Mouse (Mus musculus) G1E (cell line): ENCODE data around the gene Stard3.

Experiments used
- CTCF ChIP-seq: IDR thresholded peaks from 2 replicates; pipeline ENCODE4 v1.5.1; 2012; ENCODE audit warnings: low read depth, low read length, inconsistent platforms, mixed read lengths
- GATA1 ChIP-seq: IDR thresholded peaks from 2 replicates; pipeline ENCODE4 v1.6.1; 2012; ENCODE audit warnings: borderline replicate concordance, low read length, inconsistent platforms, mixed read lengths
- POLR2AphosphoS5 ChIP-seq: IDR thresholded peaks from 2 replicates; pipeline ENCODE4 v1.6.1; 2012; ENCODE audit warnings: low read depth, low read length, inconsistent platforms; ENCODE audit not compliant: insufficient replicate concordance
- TAL1 ChIP-seq: conservative IDR thresholded peaks from 2 replicates; pipeline ENCODE4 v1.6.1; 2012; ENCODE audit warnings: low read depth, low read length, inconsistent platforms, mixed read lengths

DNA sequence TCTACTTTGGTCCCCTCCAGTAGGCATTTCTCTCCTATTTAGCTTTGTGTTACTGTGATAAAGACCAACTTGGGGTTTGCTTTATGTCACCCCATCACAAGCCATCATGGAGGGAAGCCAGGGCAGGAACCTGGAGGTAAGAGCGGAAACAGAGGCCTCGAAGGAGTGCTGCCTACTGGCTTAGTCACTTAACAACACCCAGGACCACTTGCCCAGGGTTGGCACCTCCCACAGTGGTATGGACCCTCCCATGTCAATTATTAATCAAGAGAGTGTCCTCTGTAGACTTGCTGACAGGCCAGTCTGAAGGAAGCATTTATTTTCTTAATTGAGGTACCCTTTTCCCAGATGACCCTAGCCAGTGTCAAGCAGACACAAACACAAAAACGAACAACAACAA is 42.6 kb downstream of the Stard3 start:
- TF ChIP-seq TAL1 (no peak), CTCF (no peak), GATA1 (no peak), POLR2AphosphoS5 (no peak)
